Mouse (Mus musculus): ENCODE results near the gene Adamts17.

GRCm38 (mm10) chr7:66955978-66956377, 116.4 kb downstream of the Adamts17 start:
- TF ChIP-seq CTCF (IDR thresholded peaks at IDR 0.05; ENCODE audit: extremely low read depth, insufficient read depth, low read length): no peak
- TF ChIP-seq POLR2A (IDR thresholded peaks at IDR 0.05; ENCODE audit: extremely low read depth, insufficient read depth, low read length): no peak
